Mouse (Mus musculus) urinary bladder, postnatal 14 days (tissue): ENCODE results near the gene 4930470P17Rik.
"Not testable (repeated sequence)": the region's sequence is repeated elsewhere in the genome, so short reads cannot be mapped to it uniquely, and the experiment has no call there.

Experiments
- DNase-seq: peaks from one replicate; pipeline ENCODE4 v3.0.0; 2021; ENCODE audit warnings: low spot score

The 4930470P17Rik gene

GRCm38 (mm10) chr2:170601917-170602316 lies at the start of gene 4930470P17Rik:
4930470P17Rik (minus strand) TSS chr2:170602017.
- no peak for DNase-seq

GRCm38 (mm10) chr2:170651483-170651882 lies 49.7 kb upstream of the 4930470P17Rik start:
- no peak for DNase-seq

DNA sequence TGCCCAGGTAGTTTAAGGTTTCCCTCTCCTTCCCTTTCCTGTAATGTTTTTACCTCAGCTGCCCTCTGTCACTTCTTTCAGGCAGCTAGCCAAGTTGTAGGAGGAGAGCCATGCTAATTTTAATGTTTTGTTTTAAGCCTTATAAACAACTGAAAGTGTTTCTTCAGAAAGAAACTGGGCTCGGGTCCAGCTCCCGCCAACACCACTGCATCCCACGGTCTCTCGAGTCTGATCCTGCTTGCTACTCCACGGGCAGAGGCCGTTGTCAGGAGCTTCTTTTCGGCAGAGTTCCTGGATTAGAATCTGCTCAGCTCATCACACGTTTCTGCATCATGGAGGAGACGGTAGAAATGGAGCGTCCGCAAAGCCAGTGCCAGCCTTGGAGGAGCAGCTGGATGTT lies 46.7 kb upstream of the 4930470P17Rik start:
- no peak for DNase-seq

- DNase-seq = no peak
Observed at GRCm38 (mm10) chr2:170646201-170646600, 44.4 kb upstream of the 4930470P17Rik start.

- no peak for DNase-seq
Observed at GRCm38 (mm10) chr2:170642338-170642806, 40.6 kb upstream of the 4930470P17Rik start.

GRCm38 (mm10) chr2:170640281-170640680 lies 38.5 kb upstream of the 4930470P17Rik start:
- no peak for DNase-seq

GRCm38 (mm10) chr2:170638746-170639145 lies 36.9 kb upstream of the 4930470P17Rik start:
- DNase-seq = no peak

DNA sequence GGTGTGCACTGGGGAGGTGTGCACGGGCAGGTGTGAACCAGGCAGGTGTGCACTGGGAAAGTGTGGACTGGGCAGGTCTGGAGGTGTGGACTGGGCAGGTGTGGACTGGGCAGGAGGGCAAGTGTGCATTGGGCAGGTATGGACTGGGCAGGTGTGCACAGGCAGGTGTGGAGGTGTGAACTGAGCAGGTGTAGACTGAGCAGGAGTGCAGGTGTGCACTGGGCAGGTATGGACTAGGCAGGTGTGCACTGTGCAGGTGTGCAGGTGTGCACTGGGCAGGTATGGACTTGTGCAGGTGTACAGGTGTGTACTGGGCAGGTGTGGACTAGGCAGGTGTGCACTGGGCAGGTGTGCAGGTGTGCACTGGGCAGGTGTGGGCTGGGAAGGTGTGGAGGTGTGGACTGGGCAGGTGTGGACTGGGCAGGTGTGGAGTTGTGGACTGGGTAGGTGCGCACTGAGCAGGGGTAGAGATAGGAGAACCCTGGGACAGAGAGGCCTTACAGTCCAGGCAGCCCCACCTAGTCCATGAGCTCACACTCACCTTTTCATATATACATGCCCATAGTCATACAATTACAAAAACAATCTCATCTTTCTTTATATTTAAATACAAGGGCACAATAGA lies 31.3 kb upstream of the 4930470P17Rik start:
- DNase-seq = no peak

DNA sequence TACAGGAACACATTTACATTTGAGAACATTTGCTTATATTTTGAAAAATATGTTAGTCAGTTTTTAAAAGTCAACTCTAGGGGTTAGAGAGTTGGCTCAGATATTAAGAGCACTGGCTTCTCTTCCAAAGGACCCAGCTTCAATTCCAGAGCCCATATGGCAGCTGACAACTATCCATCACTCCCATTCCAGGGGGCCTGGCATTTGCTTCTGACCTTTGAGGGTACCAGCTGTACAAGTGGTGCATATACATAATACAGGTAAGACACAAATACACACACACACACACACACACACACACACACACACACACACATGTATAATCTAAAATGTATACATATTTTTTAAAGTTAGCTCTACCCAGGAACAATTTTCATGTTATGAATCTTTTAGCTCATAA lies 30.6 kb upstream of the 4930470P17Rik start:
- DNase-seq = no peak

GRCm38 (mm10) chr2:170631375-170631774 lies 29.6 kb upstream of the 4930470P17Rik start:
- DNase-seq = no peak

DNA sequence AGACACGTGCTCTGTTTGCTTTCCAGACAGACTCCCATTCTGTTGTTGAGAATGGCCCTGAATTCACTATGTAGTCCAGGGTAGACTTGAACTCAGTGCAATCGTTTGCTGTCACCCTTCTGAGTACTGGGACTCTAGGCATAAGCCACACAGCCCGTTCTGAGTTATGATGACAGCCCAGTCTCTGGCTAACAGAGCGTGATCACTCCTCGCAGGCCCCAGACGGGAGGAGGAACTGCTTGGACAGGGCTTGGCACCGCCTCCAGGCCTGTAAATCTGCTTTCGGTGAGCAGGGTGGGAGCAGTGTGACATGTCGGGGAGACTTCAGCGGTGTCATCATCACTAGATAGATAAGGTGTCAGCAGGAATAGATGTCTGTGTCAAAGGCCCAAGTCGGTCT lies 28.7 kb upstream of the 4930470P17Rik start:
- DNase-seq = no peak

- not testable (repeated sequence) for DNase-seq
Observed at GRCm38 (mm10) chr2:170627991-170628390, 26.2 kb upstream of the 4930470P17Rik start.

DNA sequence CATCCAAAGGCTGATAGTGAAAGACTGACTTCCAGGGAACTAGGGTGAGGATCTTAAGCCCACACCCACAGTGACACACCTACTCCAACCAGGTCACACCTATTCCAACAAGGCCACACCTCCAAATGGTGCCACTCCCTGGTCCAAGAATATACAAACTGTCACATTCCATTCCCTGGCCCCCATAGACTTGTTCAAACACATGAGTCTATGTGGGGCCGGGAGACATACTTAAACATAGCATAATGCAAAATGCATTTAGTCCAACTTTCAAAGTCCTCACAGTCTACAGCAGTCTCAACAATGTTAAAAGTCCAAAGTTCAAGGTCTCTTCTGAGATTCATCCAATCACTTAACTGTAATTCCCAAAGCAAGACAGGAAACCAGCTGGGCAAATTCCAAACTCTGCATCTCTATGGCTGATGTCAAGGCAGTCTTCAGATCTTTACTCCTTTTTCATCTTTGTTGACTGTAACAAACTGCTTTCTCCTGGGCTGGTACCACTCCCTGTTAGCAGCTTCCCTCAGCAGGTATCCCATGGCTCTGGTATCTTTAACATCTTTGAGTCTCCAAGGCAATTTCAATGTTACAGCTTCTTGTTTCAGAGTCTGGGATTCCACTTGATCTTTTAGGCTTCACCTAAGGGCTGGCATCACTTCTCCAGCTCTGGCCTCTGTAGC lies 22.5 kb upstream of the 4930470P17Rik start:
- not testable (repeated sequence) for DNase-seq

DNA sequence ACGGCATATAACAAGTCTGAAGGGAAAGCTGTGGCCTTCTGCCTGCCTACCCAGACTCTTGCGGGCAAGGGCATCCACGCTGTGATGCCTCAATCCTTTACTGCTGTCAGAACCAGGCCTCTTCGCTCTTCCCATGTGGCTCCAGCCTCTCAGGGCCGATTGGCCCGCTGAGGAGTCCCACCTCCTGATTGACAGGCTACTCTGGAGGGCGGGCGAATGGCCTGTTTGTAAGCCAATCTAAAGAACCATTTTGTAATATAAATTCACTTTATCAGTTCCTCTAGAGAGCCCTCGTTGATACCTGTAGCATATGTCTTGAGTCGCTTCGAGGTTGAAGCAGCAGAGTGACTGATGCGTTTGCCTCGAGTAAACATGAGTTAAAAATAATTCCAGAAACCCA lies 21.2 kb upstream of the 4930470P17Rik start:
- no peak for DNase-seq

DNA sequence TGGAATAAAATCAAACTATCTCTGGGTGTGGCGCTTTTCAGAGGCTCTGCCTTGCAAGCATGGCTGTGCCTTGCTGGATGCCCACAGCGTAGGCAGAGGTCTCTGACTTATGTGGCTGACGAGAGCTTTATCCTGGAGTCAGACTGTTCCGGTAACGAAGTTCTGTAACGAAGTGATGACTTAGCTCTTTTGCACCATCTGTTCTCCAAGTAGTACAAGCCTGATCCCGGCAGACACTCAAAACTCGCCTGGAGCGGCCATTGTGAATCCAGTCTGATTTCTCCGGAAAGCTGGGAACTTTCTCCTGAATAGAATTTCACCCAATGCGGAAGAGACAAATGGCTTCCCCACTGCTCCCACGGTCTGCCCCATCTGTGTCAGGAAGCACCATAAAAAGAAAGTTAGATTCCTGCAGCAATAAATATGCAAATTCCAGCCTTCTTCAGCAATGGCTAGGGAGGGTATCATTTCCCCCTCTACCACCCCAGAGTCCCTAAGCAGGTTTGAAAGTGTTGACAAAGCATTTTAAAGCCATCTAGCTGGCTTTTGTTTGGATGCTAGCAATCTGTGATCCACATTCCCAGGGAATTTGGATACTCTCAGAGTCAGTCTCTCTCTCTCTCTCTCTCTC lies 17.2 kb upstream of the 4930470P17Rik start:
- DNase-seq = no peak

- not testable (repeated sequence) for DNase-seq
Observed at GRCm38 (mm10) chr2:170611794-170612193, 10.0 kb upstream of the 4930470P17Rik start.

DNA sequence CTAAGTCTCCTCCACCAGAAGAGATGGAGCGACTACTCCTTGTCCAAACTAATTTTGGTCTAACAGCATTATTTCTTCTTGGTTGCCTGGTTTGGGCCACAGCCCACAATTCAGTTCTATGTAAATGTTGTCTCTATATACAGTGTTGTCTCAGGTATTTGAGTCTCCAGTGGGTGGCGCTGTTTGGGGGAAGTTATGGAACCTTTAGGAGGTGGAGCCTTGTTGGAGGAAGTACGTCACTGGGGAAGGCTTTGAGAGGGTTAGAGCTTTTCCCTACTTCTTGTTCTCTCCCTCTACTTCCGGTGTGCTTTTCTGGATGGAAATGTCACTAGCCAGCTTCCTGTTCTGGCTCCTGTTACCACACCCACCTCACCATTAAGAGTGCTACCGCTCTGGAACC lies 646 bp downstream of the 4930470P17Rik start:
- DNase-seq = no peak

- no peak for DNase-seq
Observed at GRCm38 (mm10) chr2:170597586-170597985, 4.2 kb downstream of the 4930470P17Rik start.

DNA sequence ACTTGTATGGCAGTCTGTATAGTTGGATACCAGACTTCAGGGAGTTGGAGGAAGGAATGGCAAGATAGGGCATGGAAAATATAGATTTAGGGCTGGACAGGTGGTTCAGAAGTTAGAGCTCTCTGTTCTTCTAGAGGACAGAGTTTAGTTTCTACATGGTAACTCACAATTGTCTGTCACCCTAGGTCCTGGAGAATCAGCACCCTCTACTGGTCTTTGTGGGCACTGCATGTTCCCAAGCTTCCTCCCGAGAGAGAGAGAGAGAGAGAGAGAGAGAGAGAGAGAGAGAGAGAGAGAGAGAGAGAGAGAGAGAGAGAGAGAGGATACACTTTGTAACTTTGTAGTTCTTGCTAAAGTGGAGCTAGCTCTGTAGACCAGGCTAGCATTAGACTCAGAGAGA lies 5.1 kb downstream of the 4930470P17Rik start:
- DNase-seq = peak; percentile 70

- DNase-seq = no peak
Observed at GRCm38 (mm10) chr2:170592161-170592560, 9.7 kb downstream of the 4930470P17Rik start.

- no peak for DNase-seq
Observed at GRCm38 (mm10) chr2:170588369-170588900, 13.4 kb downstream of the 4930470P17Rik start.

GRCm38 (mm10) chr2:170584678-170585077 lies 17.1 kb downstream of the 4930470P17Rik start:
- DNase-seq = no peak

DNA sequence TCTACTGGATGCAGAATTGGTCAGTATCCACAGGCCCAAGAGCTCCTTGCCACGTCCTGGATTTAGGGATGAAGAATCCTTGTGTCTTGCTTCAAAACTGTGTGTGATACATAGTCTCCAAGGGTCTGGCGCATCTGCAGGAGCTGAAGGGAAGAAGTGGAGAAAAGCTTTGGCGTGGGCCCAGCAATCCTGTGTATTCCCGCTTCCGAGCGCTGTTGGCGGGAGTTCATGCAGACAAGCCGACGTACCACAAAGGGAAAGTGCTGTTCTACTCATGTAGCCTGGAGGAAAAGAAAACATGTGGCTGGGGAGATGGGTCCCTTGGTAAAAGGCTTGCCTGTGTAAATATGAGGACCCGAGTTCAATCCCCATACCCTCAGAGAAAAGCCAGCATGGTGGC lies 22.3 kb downstream of the 4930470P17Rik start:
- DNase-seq = no peak
